Mouse (Mus musculus) left cerebral cortex, postnatal 4 days (tissue): ENCODE measurements around the gene Spata9. TPM values are rescaled to one million over a fixed set of nuclear protein-coding genes. Genes with fewer than 3 reads are reported as not detected.

Experiments
- DNase-seq: peaks from one replicate; pipeline ENCODE4 v3.0.0-alpha.2; 2022
- intact Hi-C: fragments of 180-260 bp; cut with DNase I; formaldehyde crosslinking; loops from one replicate; pipeline ENCODE4 v1.15.1; 2025
- total RNA-seq, 2 experiments: library from RNA; stranded (reverse); gene quantifications; 2 replicates each; pipeline ENCODE4 v1.2.3; 2021

The Spata9 gene
- total RNA-seq, 2 experiments from 2014 or later: 0.68 to 1.3 TPM

GRCm38 (mm10) chr13:75981901-75982300 lies 15.0 kb downstream of the Spata9 start:
- no peak for DNase-seq
- intact Hi-C loops: no loop called here

GRCm38 (mm10) chr13:75988096-75988495 lies 21.1 kb downstream of the Spata9 start:
- intact Hi-C loops: no loop called here
- DNase-seq: no peak

- no peak for DNase-seq
- intact Hi-C loops: no loop called here
Measured at GRCm38 (mm10) chr13:75992169-75993028, 25.4 kb downstream of the Spata9 start.

DNA sequence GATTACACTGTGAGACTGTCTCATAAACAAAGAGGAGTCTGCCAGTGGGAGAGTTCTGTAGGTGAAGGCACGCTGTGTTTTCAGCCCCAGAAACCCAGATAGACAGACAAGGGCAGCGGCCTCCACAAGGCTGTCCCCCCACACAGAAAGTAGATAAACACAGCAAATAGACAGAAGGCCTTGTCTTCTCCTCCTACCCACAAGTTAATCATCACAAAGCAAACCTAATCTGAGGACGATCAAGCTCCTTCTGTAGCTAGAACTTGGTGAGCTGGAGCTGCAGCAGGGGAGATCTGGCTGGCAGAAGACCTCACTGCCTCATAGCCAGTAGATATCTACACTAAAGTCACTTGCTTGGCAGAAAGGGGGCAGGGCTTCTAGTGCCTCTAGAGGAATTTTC lies 36.3 kb downstream of the Spata9 start:
- intact Hi-C loops: no loop called here
- DNase-seq: no peak

GRCm38 (mm10) chr13:76014511-76014910 lies 47.6 kb downstream of the Spata9 start:
- intact Hi-C loops: no loop called here
- no peak for DNase-seq

- no peak for DNase-seq
- intact Hi-C loops: loop anchor here (5.0 kb wide), 1 partner anchor 75 kb away; the partner anchor contains the start of gene Rhobtb3
Measured at GRCm38 (mm10) chr13:76017465-76017864, 50.5 kb downstream of the Spata9 start.

GRCm38 (mm10) chr13:76017974-76018843 lies 51.3 kb downstream of the Spata9 start, which contains the start of gene Rfesd:
Rfesd (minus strand) TSS chr13:76018719.
- intact Hi-C loops: loop anchor here (5.0 kb wide), 1 partner anchor 76 kb away; the partner anchor contains the start of gene Rhobtb3
- peak; percentile 99 for DNase-seq

- intact Hi-C loops: loop anchor here (5.0 kb wide), 1 partner anchor 77 kb away; the partner anchor contains the start of gene Rhobtb3
- no peak for DNase-seq
Measured at GRCm38 (mm10) chr13:76018844-76019400, 52.0 kb downstream of the Spata9 start.

- intact Hi-C loops: loop anchor here (5.0 to 10.0 kb wide), 3 partner anchors 144 to 794 kb away; no protein-coding TSS in a partner anchor
- DNase-seq: no peak
Measured at GRCm38 (mm10) chr13:76021782-76022181, 54.8 kb downstream of the Spata9 start.

- no peak for DNase-seq
- intact Hi-C loops: loop anchor here (5.0 to 10.0 kb wide), 3 partner anchors 147 to 797 kb away; no protein-coding TSS in a partner anchor
Measured at GRCm38 (mm10) chr13:76024588-76024987, 57.6 kb downstream of the Spata9 start.

DNA sequence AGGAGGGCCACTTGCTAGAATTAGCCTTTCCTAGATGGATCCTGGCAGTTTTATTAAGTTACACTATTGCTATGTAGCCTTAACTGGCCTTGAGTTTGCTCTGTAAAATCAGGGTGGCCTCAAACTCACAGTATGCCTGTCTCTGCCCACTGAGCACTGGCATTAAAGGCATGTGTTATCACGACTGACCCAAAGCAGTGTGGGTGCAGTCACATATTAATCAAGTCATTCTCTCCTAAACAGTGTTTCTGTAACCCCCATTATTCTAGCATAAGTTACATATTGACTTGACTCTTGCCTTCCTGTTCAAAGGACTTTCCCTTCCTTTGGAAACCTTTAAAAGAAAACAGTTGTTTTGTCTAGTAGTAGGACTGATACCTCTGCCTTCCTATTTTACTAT lies 75.5 kb downstream of the Spata9 start:
- intact Hi-C loops: no loop called here
- no peak for DNase-seq

DNA sequence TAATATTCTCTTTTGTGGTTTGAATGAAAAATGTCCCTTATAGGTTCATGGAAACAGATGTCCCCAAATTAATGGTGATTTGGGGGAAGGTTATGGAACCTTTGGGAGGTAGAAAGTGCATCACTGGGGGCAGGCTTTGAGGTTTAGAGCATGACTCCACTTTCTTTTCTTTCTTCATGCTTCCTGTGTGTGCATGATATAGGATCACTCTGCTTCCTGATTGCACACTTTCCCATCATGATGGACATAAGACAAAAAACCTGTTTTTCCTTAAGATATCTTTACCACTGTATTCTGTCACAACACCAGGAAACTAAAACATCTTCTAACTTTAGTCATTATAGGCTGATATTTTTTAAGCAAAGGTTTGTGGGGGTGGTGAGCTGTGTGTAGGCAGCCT lies 78.0 kb downstream of the Spata9 start:
- intact Hi-C loops: no loop called here
- DNase-seq: no peak

Other genes with a start within 250 kb of the Spata9 start
- gene Glrx, start 127.3 kb upstream of the Spata9 start, total RNA-seq: 10 to 100 TPM; 35.0 to 36.1 TPM
- 10 to 100 TPM; 29.7 to 33.7 TPM for gene Rhobtb3, start 23.2 kb upstream of the Spata9 start, total RNA-seq
- gene Rfesd, start 51.6 kb downstream of the Spata9 start, total RNA-seq: 10 to 100 TPM; 14.2 to 15.1 TPM
- 1 to 10 TPM; 2.8 to 2.9 TPM for gene Gpr150, start 89.8 kb downstream of the Spata9 start, total RNA-seq
- gene Arsk, start 131.5 kb downstream of the Spata9 start, total RNA-seq: 1 to 10 TPM; 4.0 to 5.7 TPM
- gene Ttc37, start 131.6 kb downstream of the Spata9 start, total RNA-seq: 10 to 100 TPM; 24.4 to 28.2 TPM